Mouse (Mus musculus) hematopoietic stem cell, adult 5-6 weeks (primary cell): ENCODE measurements around the gene Os9. TPM values are rescaled to one million over a fixed set of nuclear protein-coding genes. Genes with fewer than 3 reads are reported as not detected.
"Not testable (repeated sequence)": the region's sequence is repeated elsewhere in the genome, so short reads cannot be mapped to it uniquely, and the experiment has no call there.

ENCODE experiments used
- ATAC-seq, 2 experiments: fragments of 125-278 bp in 1 of 2; replicated peaks in 1 of 2; 2 replicates each; pipeline ENCODE4 v1.8.0; 2016 to 2017; ENCODE audit warnings: inconsistent platforms in 2 of 2, mild to moderate bottlenecking in 2 of 2, moderate number of reproducible peaks in 2 of 2, low read depth in 1 of 2, moderate TSS enrichment in 1 of 2; ENCODE audit not compliant: low FRiP score in 2 of 2, poor library complexity in 2 of 2, severe bottlenecking in 2 of 2, insufficient read depth in 1 of 2, low TSS enrichment in 1 of 2
- total RNA-seq: library from RNA; stranded (forward); fragments of 172-1452, 232-1000 nt; gene quantifications from 2 replicates; pipeline ENCODE4 v1.2.3, GENCODE M21; 2017

The Os9 gene
- total RNA-seq, 1 experiment from 2014 or later, result 201 TPM

GRCm38 (mm10) chr10:127153323-127153722 lies 32.4 kb upstream of the Os9 start:
- ATAC-seq, result no peak

- not testable (repeated sequence) for ATAC-seq
Measured at GRCm38 (mm10) chr10:127152556-127152955, 31.6 kb upstream of the Os9 start.

DNA sequence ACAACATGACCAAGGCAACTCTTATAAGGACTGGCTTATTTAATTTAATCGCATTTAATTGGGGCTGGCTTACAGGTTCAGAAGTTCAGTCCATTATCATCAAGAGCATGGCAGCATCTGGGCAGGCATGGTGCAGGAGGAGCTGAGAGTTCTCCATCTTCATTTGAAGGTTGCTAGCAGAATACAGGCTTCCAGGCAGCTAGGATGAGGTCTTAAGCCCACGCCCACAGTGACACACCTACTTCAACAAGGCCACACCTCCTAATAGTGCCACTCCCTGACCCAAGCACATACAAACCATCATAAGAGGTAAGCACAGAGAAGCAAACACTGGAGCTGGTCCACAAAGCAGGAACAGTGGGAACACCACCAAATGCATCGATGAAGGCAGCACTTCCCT lies 30.3 kb upstream of the Os9 start:
- not testable (repeated sequence) for ATAC-seq

- ATAC-seq, result peak; percentile 17 to 27; a peak in 1 of 4 replicates
Measured at GRCm38 (mm10) chr10:127150471-127150872, 29.5 kb upstream of the Os9 start.

- ATAC-seq, result no peak
Measured at GRCm38 (mm10) chr10:127147135-127147534, 26.2 kb upstream of the Os9 start.

DNA sequence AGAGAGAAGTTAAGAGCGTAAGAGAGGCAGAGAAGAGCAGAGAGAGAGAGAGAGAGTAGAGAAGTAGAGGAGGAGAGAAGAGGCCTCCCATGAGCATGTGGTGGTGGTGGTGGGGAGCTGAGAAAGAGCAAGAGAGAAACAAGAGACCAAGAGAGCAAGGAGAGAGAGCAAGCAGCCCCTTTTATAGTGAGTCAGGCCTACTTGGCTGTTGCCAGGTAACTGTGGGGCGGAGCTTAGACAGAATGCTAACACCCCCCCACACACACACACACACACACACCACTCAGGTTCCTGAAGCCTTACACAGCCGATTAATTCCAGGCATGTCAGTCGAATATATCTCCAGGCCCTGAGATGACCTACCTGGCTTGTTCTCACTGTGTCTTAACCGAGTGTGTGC lies 24.4 kb upstream of the Os9 start:
- no peak for ATAC-seq

- no peak for ATAC-seq
Measured at GRCm38 (mm10) chr10:127144536-127144935, 23.6 kb upstream of the Os9 start.

DNA sequence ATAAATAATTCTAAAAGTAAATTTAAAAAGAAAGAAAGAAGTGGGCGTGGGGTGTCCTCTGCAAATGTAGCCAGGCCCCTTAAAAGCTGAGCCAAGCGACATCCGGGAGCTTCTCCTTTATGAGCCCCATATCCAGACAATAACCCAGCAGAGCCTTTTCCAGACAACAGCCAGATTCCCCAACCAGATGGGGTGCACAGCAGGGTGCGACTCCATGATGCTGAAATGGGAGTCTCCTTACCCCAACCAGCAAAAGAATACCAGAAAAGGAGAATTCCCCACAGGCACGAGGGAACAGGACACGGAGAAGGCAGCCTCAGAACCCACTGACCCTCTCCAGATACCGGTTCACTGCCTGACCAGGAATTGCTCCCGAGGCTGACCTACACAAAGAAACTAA lies 22.3 kb upstream of the Os9 start:
- ATAC-seq, result no peak

- ATAC-seq, result peak; percentile 14 to 51
Measured at GRCm38 (mm10) chr10:127141500-127141899, 20.6 kb upstream of the Os9 start.

- ATAC-seq, result no peak
Measured at GRCm38 (mm10) chr10:127140971-127141370, 20.0 kb upstream of the Os9 start.

DNA sequence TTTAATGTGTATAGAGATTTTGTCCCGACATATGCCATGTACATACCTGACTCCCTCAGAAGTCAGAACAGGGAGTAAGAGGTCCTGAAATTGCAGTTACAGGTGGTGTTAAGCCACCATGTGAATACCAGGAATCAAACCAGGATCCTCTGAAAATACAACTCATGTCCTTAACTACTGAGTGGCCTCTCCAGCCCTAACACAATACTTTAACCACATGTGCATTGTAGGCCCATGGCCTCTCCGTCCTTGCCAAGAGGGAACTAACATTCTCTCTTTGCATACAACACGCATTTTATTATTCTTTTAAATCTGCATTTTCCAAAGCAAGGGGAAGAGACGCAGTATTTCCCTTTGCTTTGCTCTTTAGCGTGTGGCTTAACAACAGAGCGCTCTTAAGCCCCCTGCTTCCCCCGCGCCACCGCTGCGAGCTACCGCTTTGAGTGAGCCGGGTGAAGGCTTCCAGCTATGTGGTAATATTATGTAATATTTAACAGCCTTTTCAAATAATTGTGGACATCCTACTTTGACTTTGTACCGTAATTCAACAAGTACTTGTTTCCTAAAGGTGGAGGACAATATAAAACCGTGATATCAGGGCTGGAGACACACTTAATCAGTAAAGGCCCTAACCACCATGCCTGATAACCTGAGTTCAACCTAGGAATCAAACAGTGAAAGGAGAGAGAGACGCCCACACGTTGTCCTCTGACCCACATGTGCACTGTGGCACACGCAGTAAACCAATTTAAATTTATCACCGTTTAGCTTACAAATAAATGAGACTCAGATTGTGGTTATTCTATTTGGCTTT lies 17.6 kb upstream of the Os9 start:
- no peak for ATAC-seq

DNA sequence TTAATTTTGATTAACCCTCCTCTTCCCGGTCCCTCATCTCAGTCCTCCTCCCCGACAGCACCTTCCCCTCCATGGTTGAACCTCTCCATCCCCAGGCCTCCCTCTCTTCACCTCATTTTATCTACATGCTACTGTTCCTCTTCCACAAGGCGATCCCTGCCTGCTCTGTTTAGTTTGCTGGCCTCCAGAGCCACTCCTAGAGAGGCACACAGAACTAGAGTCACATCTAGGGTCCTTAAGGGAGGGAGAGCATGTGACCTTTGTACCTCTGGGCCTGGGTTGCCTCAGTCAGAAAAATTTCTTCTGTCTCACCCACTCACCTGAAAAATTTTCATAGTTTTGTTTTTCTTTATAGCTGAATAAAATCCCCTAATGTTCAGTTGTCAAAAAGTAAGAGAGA lies 17.0 kb upstream of the Os9 start:
- ATAC-seq, result no peak

GRCm38 (mm10) chr10:127136510-127136909 lies 15.6 kb upstream of the Os9 start:
- peak; percentile 91 to 93 for ATAC-seq

GRCm38 (mm10) chr10:127135118-127135836 lies 14.3 kb upstream of the Os9 start:
- ATAC-seq, result peak; percentile 22 to 33; a peak in 2 of 4 replicates

DNA sequence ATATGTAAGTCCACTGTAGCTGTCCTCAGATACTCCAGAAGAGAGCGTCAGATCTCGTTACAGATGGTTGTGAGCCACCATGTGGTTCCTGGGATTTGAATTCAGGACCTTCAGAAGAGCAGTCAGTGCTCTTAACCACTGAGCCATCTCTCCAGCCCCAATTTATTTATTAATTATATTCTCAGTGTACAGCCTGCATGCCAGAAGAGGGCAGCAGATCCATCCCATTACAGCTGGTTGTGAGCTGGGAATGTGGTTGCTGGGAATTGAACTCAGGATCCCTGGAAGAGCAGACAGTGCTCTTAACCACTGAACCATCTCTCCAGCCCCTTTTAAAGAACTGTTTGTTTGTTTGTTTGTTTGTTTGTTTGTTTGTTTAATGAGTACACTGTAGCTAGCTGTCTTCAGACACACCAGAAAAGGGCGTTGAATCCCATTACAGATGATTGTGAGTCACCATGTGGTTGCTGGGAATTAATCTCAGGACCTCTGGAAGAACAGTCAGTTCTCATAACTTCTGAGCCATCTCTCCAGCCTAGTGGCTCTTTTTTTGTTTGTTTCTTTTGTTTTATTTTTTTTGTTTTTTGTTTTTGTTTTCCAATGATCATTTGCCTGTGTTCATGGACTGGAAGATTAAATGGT lies 13.6 kb upstream of the Os9 start:
- ATAC-seq, result not testable (repeated sequence)

GRCm38 (mm10) chr10:127132469-127132868 lies 11.5 kb upstream of the Os9 start:
- ATAC-seq, result no peak

GRCm38 (mm10) chr10:127129431-127129830 lies 8.5 kb upstream of the Os9 start:
- ATAC-seq, result no peak

DNA sequence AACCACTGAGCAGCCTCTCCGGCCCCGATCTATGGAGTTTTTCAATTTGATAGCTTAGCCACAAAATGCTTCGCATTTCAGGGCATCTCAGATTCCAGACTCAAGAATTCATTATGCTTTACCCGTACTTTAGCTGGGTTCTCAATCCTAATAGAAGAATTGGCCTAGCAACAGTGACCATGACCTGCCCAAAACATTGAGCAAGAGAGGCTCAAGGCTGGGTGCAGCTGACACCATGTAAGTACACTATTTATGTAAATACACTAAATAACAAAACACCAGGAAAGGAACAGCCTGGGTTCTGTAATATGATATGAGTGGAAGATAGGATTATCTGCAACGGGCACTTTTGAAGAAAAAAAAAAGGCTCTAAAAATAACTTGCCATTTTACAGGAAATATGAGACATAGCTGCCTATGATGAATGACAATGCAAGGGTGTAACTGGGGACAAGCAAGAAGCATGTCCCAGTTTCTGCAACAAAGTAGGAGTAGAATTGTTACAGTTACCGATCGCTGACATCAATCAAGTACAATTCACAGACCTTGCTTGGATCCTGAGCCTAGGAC lies 6.9 kb upstream of the Os9 start:
- ATAC-seq, result no peak
